Mouse (Mus musculus): ENCODE measurements around the gene Cry1. TPM values are rescaled to one million over a fixed set of nuclear protein-coding genes. Genes with fewer than 3 reads are reported as not detected.

Cry1 gene
- total RNA-seq, 4 experiments from 2014 or later = 6.3 to 11.4 (median 8.5) TPM

DNA sequence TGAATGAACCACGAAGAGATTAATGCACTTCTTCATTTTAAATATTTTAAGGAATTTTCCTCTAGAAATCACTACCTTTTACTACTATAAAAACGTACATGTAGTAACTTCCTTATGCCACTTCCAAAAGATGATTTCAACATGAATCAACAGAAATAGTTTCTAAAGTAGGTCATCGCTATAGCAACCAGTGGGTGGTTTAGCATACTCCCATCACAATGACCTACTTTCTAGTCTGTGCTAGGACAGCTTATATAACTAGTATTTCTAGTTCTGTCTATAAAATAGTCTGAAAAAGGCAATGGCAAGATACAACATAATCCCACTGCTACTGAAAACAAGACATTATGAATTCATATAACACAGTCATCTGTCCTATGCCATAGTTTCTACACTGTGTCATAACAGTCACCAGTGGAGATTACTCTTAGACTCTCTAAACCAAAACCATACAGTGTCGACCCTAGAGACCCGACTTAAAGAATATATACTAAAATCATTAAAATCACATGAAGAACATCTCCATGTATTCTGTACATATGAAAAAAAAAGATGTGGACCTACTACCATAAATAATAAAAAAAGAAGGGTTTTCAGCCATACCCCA lies 23.0 kb downstream of the Cry1 start:
- DNase-seq (ENCODE audit: low spot score) = peak; percentile 72

DNA sequence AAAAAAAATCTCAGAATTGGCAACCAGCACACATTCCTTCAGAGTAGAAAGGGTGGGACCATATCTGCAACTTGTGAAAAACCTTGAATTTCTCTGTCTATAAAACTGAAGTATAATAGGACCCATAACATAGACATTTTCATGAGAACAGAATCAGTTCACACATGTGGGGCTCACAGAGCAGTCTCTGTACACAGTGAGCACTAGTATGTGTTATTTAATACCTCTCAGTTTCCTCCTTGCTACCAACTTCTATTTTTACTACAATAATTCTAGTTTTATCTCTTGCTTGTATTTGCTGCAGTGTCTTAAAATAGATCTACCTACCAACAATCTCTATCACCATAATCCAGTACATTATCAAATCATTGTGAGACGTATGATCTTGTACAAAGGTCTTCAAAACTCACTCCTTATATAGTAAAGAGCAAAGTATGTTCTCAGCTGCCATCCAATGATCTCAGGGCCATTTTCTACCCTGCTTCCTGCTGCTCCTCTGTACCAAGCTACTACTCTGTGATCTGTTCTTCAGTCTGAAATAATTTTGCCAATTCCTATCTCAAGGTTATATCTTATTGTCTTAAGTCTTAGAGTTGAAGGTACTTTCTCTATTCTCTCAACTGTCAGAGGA lies 24.8 kb downstream of the Cry1 start:
- DNase-seq (ENCODE audit: low spot score) = no peak

DNA sequence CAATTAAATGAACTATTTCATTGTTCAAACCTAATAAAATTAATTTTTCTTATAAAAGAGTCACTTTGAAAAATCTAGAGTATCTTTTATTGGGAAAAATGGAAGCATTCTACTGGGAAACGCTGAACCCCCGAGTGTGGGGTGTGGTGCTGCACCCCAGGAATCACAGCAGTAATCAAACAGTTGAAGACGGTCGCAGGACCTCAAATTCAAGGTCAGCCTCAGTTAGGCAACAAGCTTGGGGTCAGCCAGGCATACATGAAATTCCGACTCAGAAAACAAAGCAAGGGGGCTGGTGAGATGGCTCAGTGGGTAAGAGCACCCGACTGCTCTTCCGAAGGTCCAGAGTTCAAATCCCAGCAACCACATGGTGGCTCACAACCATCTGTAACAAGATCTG lies 27.4 kb downstream of the Cry1 start:
- no peak for DNase-seq (ENCODE audit: low spot score)

- DNase-seq (ENCODE audit: low spot score) = peak; percentile 72
These were observed 30.7 kb downstream of the Cry1 start for GRCm38 (mm10) chr10:85154195-85154594.

GRCm38 (mm10) chr10:85149226-85149625 lies 35.6 kb downstream of the Cry1 start:
- DNase-seq (ENCODE audit: low spot score) = no peak

DNA sequence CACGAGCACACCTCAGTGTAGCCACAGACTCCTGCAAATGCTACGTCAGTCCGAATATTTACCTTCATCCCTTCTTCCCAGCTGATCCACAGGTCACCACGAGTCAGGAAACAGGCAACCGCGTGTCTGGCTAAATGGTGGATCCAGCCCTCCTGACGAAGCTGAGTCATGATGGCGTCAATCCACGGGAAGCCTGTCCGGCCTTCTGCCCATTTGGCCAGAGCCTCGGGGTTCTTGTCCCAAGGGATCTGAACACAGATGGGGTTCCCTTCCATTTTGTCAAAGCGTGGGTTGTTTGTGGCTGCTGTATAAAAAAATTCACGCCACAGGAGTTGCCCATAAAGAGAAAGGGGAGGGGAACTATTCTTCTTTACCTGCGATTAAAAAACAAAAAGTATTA lies 38.6 kb downstream of the Cry1 start:
- no peak for DNase-seq (ENCODE audit: low spot score)

GRCm38 (mm10) chr10:85141465-85141864 lies 43.4 kb downstream of the Cry1 start:
- DNase-seq (ENCODE audit: low spot score) = no peak

DNA sequence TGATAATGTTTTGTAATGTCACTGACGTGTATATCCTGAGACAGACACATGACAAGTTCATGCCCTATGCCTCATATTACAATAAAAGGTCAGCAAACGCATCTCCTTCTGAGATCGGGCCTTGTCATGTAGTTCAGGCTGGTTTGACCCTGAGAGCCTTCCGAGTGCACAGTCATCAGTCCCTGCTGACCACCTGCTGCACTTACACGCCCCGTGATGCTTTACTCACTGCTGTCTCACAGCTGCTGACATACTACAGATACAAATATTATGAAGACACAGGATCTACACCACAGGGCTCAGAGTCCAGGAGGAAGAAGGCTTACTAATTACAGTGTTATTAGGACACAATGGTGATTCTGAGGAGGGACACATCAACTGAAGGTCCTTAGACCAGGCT lies 48.3 kb downstream of the Cry1 start:
- DNase-seq (ENCODE audit: low spot score) = no peak

- DNase-seq (ENCODE audit: low spot score) = peak; percentile 11
These were observed 56.4 kb downstream of the Cry1 start for GRCm38 (mm10) chr10:85128453-85128852.

- peak; percentile 94 for DNase-seq (ENCODE audit: low spot score)
These were observed 57.2 kb downstream of the Cry1 start, which contains the start of gene Mterf2 for GRCm38 (mm10) chr10:85127395-85128287. Gene Mterf2 (minus strand): TSS chr10:85128027.

- no peak for DNase-seq (ENCODE audit: low spot score)
These were observed 59.7 kb downstream of the Cry1 start for GRCm38 (mm10) chr10:85125184-85125583.

- DNase-seq (ENCODE audit: low spot score) = no peak
These were observed 70.5 kb downstream of the Cry1 start for GRCm38 (mm10) chr10:85114409-85114808.

DNA sequence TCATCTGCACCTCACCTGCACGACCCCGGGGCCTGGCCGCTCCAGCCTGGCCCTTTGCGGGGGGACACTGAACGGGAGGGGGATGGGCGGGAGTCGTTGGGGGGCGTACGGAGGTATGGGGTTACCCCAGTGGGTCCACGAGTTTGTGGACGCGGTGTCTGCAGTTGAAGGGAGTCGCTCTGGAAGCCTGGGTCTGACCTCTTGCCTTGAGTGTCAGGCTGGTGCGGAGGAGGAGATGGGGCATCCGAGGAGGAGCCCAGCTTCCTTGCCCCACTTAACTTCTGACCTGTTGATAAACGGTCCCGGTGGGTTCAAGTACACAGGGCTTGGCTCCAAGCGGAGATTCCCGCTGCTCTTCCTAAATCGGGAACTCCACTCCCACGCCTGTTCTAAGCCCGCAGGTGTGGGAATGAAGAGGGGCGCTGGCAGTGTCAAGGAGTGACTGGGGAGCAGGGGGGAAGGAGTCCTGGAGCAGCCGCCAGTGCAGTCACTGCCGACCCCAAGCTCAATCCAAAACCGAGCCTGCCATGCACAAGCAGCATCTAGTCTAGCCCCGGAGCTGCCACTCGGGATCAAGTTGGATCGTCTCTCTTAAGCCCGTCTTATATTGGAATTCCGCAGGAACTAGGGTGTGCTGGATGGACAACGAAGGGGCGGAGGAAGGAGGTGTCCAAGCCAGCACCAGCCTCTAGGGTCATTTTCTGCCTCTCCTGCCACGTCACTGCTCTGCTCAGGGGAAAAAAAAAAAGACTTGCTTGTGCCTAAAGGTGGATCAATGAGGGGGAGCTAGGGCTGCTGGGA lies 81.6 kb downstream of the Cry1 start:
- DNase-seq (ENCODE audit: low spot score) = peak; percentile 11

DNA sequence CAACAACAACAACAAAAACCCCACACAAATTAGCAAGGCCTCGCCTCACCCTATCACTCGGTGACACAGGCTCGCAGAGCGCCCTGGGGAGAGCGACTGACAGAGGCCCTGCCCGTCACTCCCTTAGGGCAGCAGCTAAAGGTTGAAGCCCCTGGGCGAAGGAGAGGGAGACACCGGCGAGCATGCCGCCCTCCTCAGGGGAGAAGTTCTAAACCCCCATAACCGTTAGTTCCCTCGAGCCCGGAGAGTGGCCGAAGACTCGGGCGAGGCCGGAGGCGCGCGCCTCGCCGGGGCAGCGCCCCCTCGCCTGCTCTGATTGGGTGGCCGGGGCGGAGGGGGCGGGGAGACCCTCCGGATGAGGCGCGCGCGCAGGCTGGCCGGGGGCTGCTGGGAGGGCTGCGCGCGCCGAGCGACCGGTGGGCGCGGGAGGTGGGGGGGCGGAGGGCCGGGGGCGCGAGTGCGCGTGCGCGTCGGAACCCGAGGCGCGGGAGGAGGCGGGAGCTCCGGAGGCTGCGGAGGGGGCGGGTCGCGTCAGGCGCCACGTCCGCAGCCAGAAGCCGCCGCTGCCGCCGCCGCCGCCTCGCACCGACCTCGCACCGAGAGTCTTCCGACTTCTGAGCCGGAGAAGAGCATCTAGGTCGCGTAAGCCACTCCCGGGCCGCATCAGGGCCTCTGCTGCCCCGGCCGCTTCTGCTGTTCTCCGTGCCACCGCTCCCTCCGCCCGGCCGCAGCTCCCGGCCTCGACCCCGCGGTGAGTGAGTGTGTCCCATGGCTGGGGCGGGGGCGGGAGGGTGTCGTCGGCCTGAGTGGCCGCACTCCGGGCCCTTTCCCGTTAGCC lies 82.4 kb downstream of the Cry1 start, which contains the start of the genes Fhl4 and Tmem263:
Gene Fhl4 (minus strand): TSS at position 249 of the 838 bp plus-strand sequence.
Gene Tmem263 (plus strand): TSS at position 381 of the 838 bp plus-strand sequence.
- DNase-seq (ENCODE audit: low spot score) = peak; percentile 74

DNA sequence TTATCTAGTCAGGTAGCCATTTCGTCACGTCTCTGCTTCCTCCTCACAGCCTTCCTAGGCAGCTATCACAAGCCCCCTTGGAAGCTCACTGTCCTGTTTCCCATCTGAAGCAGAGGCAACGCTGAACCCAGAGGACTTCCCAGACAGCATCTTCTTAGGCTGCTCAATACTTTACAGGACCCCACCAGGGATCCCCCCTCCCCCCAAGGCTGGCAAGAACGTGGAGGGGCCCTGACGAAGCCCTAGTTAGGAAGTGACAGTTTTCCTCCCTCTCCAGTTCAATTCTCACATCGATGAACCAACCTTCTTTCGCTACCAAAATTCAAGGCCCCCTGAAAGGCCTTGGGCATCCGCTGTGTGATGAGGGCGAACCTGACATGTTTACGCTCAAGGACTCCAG lies 83.0 kb downstream of the Cry1 start:
- DNase-seq (ENCODE audit: low spot score) = no peak

Other genes with a start within 250 kb of the Cry1 start
- under 1 TPM; 0.17 to 0.46 (median 0.36) TPM for gene Fhl4, start 82.6 kb downstream of the Cry1 start, total RNA-seq (2022)
- gene Tmem263, start 82.4 kb downstream of the Cry1 start, total RNA-seq (2022) = 10 to 100 TPM; 14.3 to 14.7 (median 14.6) TPM
- gene Mterf2, start 57.0 kb downstream of the Cry1 start, total RNA-seq (2022) = 10 to 100 TPM; 18.0 to 27.6 (median 25.1) TPM
- gene Btbd11, start 201.8 kb upstream of the Cry1 start, total RNA-seq (2022) = 1 to 10 TPM; 2.3 to 3.0 (median 2.9) TPM

Measured in heart, adult 8-10 months (tissue).